Mouse (Mus musculus) limb, embryonic 10.5 days (tissue): ENCODE measurements at regions not wholly inside any gene's neighbourhood (a gene's known extent, or its start where the extent isn't known, plus 50 kb on each side); places are given as distances from the start of the nearest gene placed in this dataset.

Experiments used
- DNase-seq: peaks from one replicate; pipeline ENCODE4 v3.0.0-alpha.2; 2017; ENCODE audit warnings: low spot score
- H3K27ac ChIP-seq: fragments of 300-500 bp; sonication (generic); 2 replicates; pipeline ENCODE4 v1.5.1; 2016; ENCODE audit warnings: mild to moderate bottlenecking
- H3K27me3 ChIP-seq: fragments of 300-500 bp; sonication (generic); 2 replicates; pipeline ENCODE4 v1.6.1; 2016; ENCODE audit warnings: low read depth, mild to moderate bottlenecking; ENCODE audit not compliant: poor library complexity, severe bottlenecking
- H3K36me3 ChIP-seq: fragments of 300-500 bp; sonication (generic); 2 replicates; pipeline ENCODE4 v1.6.1; 2016; ENCODE audit warnings: mild to moderate bottlenecking, moderate library complexity
- H3K4me1 ChIP-seq: fragments of 300-500 bp; sonication (generic); 2 replicates; pipeline ENCODE4 v1.6.1; 2016
- H3K4me3 ChIP-seq: fragments of 300-500 bp; sonication (generic); 2 replicates; pipeline ENCODE4 v1.5.1; 2016; ENCODE audit warnings: mild to moderate bottlenecking, moderate library complexity
- H3K9me3 ChIP-seq: fragments of 300-500 bp; sonication (generic); replicated peaks from 2 replicates; pipeline ENCODE4 v1.6.1; 2016; ENCODE audit warnings: mild to moderate bottlenecking
- WGBS: fragments of 180-500 bp; shearing (Covaris S2); methylation state at CpG from one replicate; pipeline ENCODE4 v1.1.7; 2016; 5-methylcytosine and 5-hydroxymethylcytosine counted together

GRCm38 (mm10) chr10:18907276-18907960 is 62.6 kb downstream of the Perp start:
- Histone ChIP-seq H3K36me3 (no peaks in the 10 kb centered on the region), H3K27me3 (no peaks in the 10 kb centered on the region), H3K4me1 (no peaks in the 10 kb centered on the region), H3K9me3 (no peaks in the 10 kb centered on the region), H3K4me3 (no peak overlapping the region), H3K27ac (no peak overlapping the region)
- WGBS, result 91% methylated on average over 9 of the region's 9 CpGs
- no peak for DNase-seq

GRCm38 (mm10) chr10:18909307-18909706 is 64.5 kb downstream of the Perp start:
- no peaks in the 10 kb centered on the region for H3K9me3 ChIP-seq
- DNase-seq, result no peak
- WGBS, result 80% methylated on average over 3 of the region's 3 CpGs
- no peaks in the 10 kb centered on the region for H3K36me3 ChIP-seq
- no peak overlapping the region for H3K27ac ChIP-seq
- H3K4me3 ChIP-seq, result no peak overlapping the region
- no peaks in the 10 kb centered on the region for H3K4me1 ChIP-seq
- H3K27me3 ChIP-seq, result no peaks in the 10 kb centered on the region

- Histone ChIP-seq H3K27me3 (no peaks in the 10 kb centered on the region), H3K36me3 (no peaks in the 10 kb centered on the region), H3K27ac (no peak overlapping the region), H3K9me3 (no peaks in the 10 kb centered on the region), H3K4me1 (no peaks in the 10 kb centered on the region), H3K4me3 (no peak overlapping the region)
- DNase-seq, result peak; percentile 52
- WGBS, result 10% methylated on average over 2 of the region's 2 CpGs
Measured at GRCm38 (mm10) chr10:18910898-18911297, 66.1 kb downstream of the Perp start.

- DNase-seq, result no peak
Measured at GRCm38 (mm10) chr10:18917120-18917616, 72.3 kb downstream of the Perp start.

GRCm38 (mm10) chr10:18923088-18923821 is 78.4 kb downstream of the Perp start:
- WGBS, result 71% methylated on average over 3 of the region's 3 CpGs
- DNase-seq, result no peak
- no peaks in the 10 kb centered on the region for H3K9me3 ChIP-seq
- H3K4me1 ChIP-seq, result no peaks in the 10 kb centered on the region
- H3K27ac ChIP-seq, result no peak overlapping the region
- no peaks in the 10 kb centered on the region for H3K27me3 ChIP-seq
- no peaks in the 10 kb centered on the region for H3K36me3 ChIP-seq
- H3K4me3 ChIP-seq, result no peak overlapping the region

More at GRCm38 (mm10) chr10:18917120-18917616, 72.3 kb downstream of the Perp start:
- no peak overlapping the region for H3K27ac ChIP-seq
- H3K4me3 ChIP-seq, result no peak overlapping the region
- H3K9me3 ChIP-seq, result no peaks in the 10 kb centered on the region
- no peaks in the 10 kb centered on the region for H3K4me1 ChIP-seq
- H3K27me3 ChIP-seq, result no peaks in the 10 kb centered on the region
- 81% methylated on average over 6 of the region's 6 CpGs for WGBS
- no peaks in the 10 kb centered on the region for H3K36me3 ChIP-seq

- no peaks in the 10 kb centered on the region for H3K4me1 ChIP-seq
- no peak overlapping the region for H3K27ac ChIP-seq
- no peaks in the 10 kb centered on the region for H3K27me3 ChIP-seq
- H3K36me3 ChIP-seq, result no peaks in the 10 kb centered on the region
- H3K9me3 ChIP-seq, result no peaks in the 10 kb centered on the region
- no peak for DNase-seq
- WGBS, result 87% methylated on average over 2 of the region's 2 CpGs
- no peak overlapping the region for H3K4me3 ChIP-seq
Measured at GRCm38 (mm10) chr10:18927811-18928210, 83.0 kb downstream of the Perp start.

GRCm38 (mm10) chr10:18931344-18931743 is 84.1 kb downstream of the Tnfaip3 start:
- no peak for DNase-seq
- WGBS, result 66% methylated on average over 2 of the region's 2 CpGs

GRCm38 (mm10) chr10:18941447-18941846 is 74.0 kb downstream of the Tnfaip3 start:
- WGBS, result 67% methylated on average over 4 of the region's 4 CpGs
- Histone ChIP-seq H3K36me3 (no peaks in the 10 kb centered on the region), H3K27ac (no peak overlapping the region), H3K9me3 (no peaks in the 10 kb centered on the region), H3K27me3 (no peaks in the 10 kb centered on the region), H3K4me1 (no peaks in the 10 kb centered on the region), H3K4me3 (no peak overlapping the region)
- DNase-seq, result no peak

More at GRCm38 (mm10) chr10:18931344-18931743, 84.1 kb downstream of the Tnfaip3 start:
- H3K9me3 ChIP-seq, result no peaks in the 10 kb centered on the region
- H3K4me3 ChIP-seq, result no peak overlapping the region
- H3K4me1 ChIP-seq, result no peaks in the 10 kb centered on the region
- no peak overlapping the region for H3K27ac ChIP-seq
- no peaks in the 10 kb centered on the region for H3K27me3 ChIP-seq
- H3K36me3 ChIP-seq, result no peaks in the 10 kb centered on the region

- Histone ChIP-seq H3K4me1 (no peaks in the 10 kb centered on the region), H3K27ac (no peak overlapping the region), H3K27me3 (no peaks in the 10 kb centered on the region), H3K9me3 (no peaks in the 10 kb centered on the region), H3K4me3 (no peak overlapping the region), H3K36me3 (no peaks in the 10 kb centered on the region)
- 61% methylated on average over 7 of the region's 7 CpGs for WGBS
- DNase-seq, result no peak
Measured at GRCm38 (mm10) chr10:18941908-18942307, 73.5 kb downstream of the Tnfaip3 start.

GRCm38 (mm10) chr10:18943296-18944075 is 72.0 kb downstream of the Tnfaip3 start:
- no peak for DNase-seq
- WGBS, result 81% methylated on average over 6 of the region's 6 CpGs
- Histone ChIP-seq H3K36me3 (no peaks in the 10 kb centered on the region), H3K9me3 (no peaks in the 10 kb centered on the region), H3K27ac (no peak overlapping the region), H3K27me3 (no peaks in the 10 kb centered on the region), H3K4me3 (no peak overlapping the region), H3K4me1 (no peaks in the 10 kb centered on the region)

GRCm38 (mm10) chr10:18946727-18947126 is 68.7 kb downstream of the Tnfaip3 start:
- H3K9me3 ChIP-seq, result no peaks in the 10 kb centered on the region
- H3K4me1 ChIP-seq, result no peaks in the 10 kb centered on the region
- no peak for DNase-seq

More at GRCm38 (mm10) chr10:18946727-18947126, 68.7 kb downstream of the Tnfaip3 start:
- Histone ChIP-seq H3K27ac (no peak overlapping the region), H3K4me3 (no peak overlapping the region), H3K27me3 (no peaks in the 10 kb centered on the region), H3K36me3 (no peaks in the 10 kb centered on the region)
